Mouse (Mus musculus) heart, postnatal 36 days (tissue): Measurements from ENCODE around the gene Bend6. TPM values are rescaled to one million over a fixed set of nuclear protein-coding genes. Genes with fewer than 3 reads are reported as not detected.
"Not testable (repeated sequence)": the region's sequence is repeated elsewhere in the genome, so short reads cannot be mapped to it uniquely, and the experiment has no call there.

Experiments
- DNase-seq, 2 experiments: peaks; one replicate each; pipeline ENCODE4 v3.0.0; 2021 to 2022
- intact Hi-C: fragments of 180-260 bp; cut with DNase I; formaldehyde crosslinking; loops from one replicate; pipeline ENCODE4 v1.15.1; 2025
- total RNA-seq, 2 experiments: library from RNA; stranded (reverse); gene quantifications; 2 replicates each; pipeline ENCODE4 v1.2.3; 2021

Bend6 gene
- total RNA-seq, 2 experiments from 2014 or later: 2.1 to 2.2 TPM

DNA sequence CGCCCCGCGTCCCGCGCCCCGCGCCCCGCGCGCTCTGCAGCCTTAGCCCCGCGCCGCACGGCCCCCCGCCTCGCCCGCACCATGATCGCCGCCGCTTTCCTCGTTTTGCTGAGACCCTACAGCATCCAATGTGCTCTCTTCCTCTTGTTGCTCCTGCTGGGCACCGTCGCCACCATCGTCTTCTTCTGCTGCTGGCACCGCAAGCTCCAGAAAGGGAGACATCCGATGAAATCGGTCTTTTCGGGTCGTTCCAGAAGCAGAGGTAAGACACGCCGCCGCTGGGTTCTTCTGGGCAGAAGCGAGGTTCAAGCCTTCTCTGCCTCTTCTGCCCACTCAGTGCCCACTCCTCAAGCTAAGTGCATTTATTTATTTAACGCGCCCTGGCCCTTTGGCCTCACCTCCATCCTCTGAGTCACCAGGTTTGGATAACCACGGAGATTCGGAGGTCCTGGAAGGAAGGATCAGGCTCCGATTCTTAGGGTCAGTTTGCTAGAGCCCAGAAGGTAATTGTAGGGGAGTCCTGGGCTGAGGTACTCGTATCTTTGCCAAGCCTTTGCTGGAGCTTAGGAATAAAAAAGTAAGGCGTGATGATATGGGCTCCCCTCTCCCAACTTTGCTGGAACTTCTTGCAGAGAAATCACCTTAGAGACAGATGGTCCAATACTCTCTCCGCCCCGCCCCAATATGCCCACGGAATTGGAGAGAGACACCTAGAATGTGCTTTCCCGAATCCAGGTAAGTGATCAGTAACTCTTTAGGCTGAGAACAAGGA lies 761 bp upstream of the Bend6 start, which contains the start of gene Dst:
Dst (plus strand) TSS at position 35 of the 772 bp plus-strand sequence.
- no peak for DNase-seq
- intact Hi-C loops: loop anchor here (5.0 to 10.0 kb wide), 2 partner anchors 39 to 234 kb away; no protein-coding TSS in a partner anchor

DNA sequence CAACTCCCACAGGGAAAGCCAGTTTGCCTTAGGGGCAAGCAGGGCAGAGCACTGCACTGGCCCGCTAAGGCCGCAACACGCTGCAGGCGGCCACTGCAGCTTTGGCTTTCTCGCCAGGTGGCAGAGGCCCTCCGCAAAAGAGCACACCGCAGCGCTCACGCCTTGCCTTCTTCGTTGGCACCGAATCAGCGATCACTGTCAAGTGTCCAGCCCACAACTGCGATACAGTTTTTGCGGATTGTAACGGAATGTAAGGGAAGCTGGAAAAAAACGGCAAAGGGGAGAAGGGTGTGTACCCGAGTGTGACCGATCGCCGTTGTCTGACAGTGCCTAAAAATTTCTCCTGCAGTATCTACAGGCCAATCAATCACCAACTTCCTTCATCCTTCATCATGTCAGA lies 689 bp downstream of the Bend6 start:
- intact Hi-C loops: loop anchor here (2.0 to 10.0 kb wide), 3 partner anchors 14 to 232 kb away; no protein-coding TSS in a partner anchor
- no peak for DNase-seq

GRCm38 (mm10) chr1:33906216-33906615 lies 1.4 kb downstream of the Bend6 start:
- intact Hi-C loops: loop anchor here (2.0 to 10.0 kb wide), 3 partner anchors 13 to 231 kb away; no protein-coding TSS in a partner anchor

DNA sequence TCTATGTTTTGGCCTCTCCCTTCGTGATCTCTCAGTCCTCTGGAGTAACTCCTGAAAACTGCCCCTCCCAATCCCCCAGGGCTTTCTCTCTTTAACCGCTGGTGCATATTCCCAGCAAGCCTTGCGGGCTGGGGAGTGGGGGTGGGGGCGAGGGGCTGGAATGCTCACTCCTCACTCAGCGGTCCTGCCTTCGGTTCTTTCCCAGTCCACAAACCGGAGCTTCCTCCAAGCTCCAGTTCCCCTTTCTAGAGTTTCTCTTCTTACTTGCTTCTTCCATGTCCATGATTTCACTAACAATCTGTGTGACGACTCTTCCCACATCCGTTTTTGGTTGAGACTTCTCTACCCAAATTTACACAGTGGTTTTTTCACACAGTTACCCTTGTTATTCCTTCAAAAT lies 4.0 kb downstream of the Bend6 start:
- peak in 1 of 2 experiments; percentile 23 for DNase-seq
- intact Hi-C loops: loop anchor here (10.0 kb wide), 1 partner anchor 229 kb away; no protein-coding TSS in a partner anchor

More at GRCm38 (mm10) chr1:33906216-33906615, 1.4 kb downstream of the Bend6 start:
- DNase-seq: no peak

DNA sequence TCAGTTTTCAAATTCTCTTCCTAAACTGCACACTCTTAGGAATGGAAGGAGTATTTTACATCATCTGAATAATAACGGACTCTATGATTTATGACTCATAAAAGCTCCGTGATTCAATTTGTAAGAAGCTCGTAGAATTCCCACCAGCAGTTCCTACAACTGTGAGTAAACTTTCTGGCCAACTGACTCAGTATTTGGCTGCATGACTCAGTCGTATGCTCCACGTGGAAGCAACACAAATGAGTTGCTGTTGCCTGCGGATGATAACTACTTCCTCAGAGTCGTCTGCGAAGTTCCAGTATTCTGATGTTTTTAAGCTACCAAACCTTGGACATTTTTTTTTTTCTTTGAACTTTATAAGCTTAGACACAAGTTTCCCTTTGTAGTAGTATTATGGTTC lies 7.4 kb downstream of the Bend6 start:
- intact Hi-C loops: loop anchor here (10.0 kb wide), 1 partner anchor 225 kb away; no protein-coding TSS in a partner anchor

GRCm38 (mm10) chr1:33898373-33898772 lies 9.2 kb downstream of the Bend6 start:
- intact Hi-C loops: loop anchor here (10.0 kb wide), 1 partner anchor 266 kb away; no protein-coding TSS in a partner anchor
- DNase-seq: no peak

More for the DNA sequence above, 7.4 kb downstream of the Bend6 start:
- DNase-seq: no peak

DNA sequence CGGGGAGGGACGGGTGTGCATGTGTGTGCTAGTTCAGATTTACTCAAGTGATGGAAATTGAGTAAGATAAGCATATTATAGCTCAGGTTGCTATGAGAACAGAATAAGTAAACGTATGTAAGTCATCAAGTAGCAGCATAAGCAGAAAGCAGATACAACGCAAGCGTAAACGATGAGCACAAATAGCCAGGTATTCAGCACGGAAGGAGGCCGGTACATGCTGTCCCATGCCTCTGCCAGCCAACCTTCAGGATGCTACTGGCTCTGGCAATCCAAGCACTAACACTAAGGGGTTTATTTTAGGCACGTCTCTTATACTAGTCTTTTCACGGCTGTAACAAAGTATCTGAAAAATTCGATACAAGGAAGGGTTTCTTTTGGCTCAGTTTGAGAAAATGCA lies 10.2 kb downstream of the Bend6 start:
- DNase-seq: no peak
- intact Hi-C loops: loop anchor here (10.0 kb wide), 1 partner anchor 267 kb away; no protein-coding TSS in a partner anchor

DNA sequence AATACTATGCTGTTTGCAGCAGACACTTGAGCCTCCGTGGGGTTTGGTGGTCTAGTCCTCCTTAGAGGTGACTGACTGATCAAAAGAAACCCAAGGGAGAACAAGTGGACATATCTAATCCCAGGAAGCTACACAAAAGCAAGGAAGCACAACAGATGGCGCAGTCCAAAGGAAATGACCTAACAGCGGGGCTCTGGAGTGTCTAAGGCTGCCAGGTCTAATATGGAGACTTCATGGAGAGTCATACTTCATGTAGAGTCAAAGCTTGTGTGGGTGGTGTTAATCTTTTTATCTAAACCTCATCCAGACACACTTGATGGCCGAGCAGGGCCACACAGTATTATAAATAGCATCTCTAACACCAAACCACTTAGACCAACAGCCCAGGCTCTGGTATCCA lies 10.9 kb downstream of the Bend6 start:
- DNase-seq: no peak
- intact Hi-C loops: loop anchor here (10.0 kb wide), 1 partner anchor 268 kb away; no protein-coding TSS in a partner anchor

DNA sequence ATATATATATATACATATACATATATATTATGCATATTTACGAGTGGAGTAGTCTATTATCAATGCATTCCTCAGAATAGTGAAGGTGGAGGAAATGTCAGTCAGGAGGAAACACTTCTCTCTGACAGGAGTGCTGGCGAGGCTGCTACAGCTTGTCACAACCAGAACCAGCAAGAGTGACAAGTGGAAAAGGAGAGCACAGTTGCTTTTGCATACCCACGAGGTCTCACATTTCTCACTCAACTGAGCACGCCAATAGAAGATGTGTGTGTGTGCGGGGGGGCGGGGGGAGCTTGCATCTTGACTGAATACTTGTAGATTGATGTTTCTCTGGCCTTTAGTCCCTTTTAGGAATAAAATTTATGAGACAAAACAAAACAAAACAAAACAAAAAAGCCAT lies 11.5 kb downstream of the Bend6 start:
- no peak for DNase-seq
- intact Hi-C loops: loop anchor here (10.0 kb wide), 1 partner anchor 269 kb away; no protein-coding TSS in a partner anchor

DNA sequence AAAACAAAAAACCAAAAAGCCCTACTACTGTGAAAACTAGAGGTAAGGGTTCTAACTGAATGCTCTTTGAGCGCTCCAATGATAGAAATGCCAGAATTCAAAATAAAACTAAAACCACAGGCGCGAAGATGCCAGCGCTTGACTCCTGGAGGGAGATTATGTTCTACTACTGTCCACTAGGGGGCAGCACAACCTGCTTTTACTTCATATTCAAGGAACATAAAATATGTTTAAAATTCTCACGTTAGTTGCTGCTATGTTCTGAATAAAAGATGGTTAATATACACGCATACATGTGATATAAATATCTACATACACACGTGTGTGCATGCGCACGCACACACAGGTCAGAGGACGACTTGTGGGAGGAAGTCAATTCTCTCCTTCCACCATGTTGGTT lies 14.8 kb downstream of the Bend6 start:
- intact Hi-C loops: loop anchor here (1.0 to 10.0 kb wide), 4 partner anchors 14 to 272 kb away; partner anchors contain the start of gene Bend6
- DNase-seq: peak; percentile 60 to 69

DNA sequence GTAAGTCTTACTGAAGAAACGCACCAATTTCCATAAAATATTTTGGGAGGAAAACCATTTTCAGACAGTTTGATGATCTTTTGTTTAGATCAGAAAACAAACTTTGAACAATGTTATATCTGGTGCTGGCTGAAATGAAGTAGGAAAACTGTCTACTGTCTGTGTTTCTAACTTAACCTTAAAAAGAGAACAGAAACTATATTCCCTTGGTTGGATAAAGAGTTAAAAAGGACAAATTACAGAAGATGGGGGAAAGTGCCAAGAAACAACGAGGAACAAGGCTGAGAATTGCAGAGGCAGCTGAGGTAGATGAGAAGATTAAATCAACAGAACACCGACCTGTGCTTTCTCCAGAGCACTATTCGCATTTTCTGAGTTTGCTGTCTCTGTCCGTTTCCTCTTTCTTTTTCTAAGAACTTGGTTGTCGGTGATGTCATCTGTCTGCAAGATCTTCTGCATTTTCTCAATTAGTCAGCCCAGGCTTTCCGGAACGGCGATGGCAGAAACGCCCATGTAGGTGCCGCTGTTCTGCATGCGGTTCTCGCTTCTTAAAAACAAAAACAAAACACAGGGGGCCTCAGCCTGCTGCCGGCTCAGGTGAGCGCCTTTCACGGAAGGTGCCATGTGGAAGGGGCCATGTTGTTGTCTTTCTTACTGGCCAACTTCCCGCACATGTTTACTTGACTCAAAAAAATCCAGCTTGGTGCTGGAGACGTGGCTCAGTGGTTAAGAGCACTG lies 24.3 kb downstream of the Bend6 start:
- DNase-seq: peak; percentile 28 to 55
- intact Hi-C loops: no loop called here

DNA sequence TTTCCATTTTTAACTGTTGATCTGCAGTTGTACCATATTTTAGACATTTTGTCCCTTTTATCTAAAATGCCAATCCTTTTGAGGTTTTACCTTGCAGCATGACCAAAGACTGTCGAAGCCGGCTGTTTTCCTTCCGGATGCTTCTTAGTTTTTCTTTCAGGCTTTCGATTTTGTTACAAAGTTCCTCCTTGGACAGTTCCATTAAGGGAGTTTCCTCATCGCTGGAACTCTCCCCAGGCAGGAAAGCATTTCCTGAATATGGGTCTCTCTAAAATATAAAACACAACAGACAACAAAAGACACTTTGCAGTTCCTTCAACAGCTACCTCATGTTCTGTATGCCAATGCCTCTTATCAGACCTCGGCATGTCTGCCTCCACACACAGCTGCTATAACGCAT lies 29.4 kb downstream of the Bend6 start:
- peak; percentile 12 to 18 for DNase-seq
- intact Hi-C loops: no loop called here

DNA sequence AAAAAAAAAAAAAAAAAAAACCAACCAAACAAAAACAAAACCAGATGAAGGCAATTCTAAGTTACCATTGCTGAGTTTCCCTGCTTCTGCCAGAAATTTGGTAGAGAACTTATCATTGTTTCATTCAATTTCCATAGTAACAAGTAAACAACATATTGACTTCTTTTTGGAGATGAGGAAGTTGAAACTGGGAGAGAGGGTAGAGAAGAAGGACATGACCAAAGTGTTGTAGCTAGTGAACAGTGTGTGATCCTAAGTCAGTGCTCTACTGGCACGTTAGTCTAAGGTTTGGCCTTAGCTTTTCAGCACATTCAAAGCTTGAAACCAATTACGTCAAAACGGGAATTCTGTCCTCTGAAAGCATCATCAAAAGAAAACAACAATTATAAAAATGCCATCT lies 31.2 kb downstream of the Bend6 start:
- intact Hi-C loops: no loop called here
- DNase-seq: no peak

GRCm38 (mm10) chr1:33875691-33876090 lies 31.9 kb downstream of the Bend6 start:
- intact Hi-C loops: no loop called here
- no peak for DNase-seq

GRCm38 (mm10) chr1:33873561-33873960 lies 34.1 kb downstream of the Bend6 start:
- intact Hi-C loops: no loop called here
- no peak for DNase-seq

DNA sequence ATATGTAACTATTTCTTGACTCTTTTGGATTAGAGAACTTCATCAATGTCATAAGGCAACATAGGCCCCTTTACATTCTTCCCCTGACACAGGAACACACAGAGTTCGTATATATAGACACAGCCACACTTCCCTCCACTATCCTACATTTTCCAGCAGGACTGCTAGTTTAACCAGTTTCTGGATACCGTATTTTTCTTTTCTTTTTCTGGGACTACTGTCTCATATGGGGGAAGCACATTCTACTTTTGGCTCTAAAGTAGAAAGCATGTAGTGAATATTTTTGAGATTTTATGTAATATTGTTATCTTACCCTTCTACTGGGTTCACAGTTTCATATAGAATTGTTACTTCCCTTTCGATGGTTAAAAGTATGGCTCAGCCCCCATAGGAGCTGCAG lies 38.2 kb downstream of the Bend6 start:
- no peak for DNase-seq
- intact Hi-C loops: no loop called here

DNA sequence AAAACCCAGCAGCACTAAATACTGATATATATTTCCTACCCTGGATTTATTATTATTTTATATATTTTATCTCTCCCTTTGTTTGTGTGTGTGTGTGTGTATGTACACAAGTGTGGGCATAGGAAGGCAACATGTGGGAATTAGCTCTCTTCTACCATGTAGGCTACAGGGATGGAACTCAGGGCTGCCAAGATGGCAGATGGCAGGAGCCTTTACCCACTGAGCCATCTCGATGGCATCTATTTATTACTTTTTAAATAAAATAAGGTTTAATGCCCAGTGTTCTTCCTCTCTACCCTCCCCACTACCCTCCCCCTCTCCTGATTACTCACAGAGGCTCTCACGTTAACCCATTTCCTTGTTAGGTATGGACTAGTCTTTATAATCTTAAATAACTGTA lies 38.6 kb downstream of the Bend6 start:
- intact Hi-C loops: no loop called here
- DNase-seq: no peak

- no peak for DNase-seq
- intact Hi-C loops: no loop called here
Measured at GRCm38 (mm10) chr1:33846807-33847206, 60.8 kb downstream of the Bend6 start.

DNA sequence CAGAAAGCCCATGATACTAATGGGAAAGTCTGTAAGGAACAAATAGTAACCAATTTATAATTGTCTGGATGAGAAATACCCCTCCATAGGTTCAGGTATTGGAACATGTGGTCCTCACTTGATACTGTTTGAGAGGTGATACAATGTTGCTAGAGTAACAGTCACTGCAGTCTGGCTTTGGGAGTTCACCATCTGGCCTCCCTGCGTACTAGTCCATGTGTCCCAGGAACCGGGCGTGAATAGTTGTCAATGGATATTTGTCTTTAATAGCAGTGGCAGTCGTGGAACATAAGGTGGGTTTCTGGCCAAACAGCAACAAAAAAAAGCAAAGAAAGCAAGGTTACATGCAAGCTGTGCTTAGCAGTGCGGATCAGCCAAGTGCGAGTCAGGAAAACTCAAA lies 63.8 kb downstream of the Bend6 start:
- intact Hi-C loops: no loop called here
- no peak for DNase-seq

DNA sequence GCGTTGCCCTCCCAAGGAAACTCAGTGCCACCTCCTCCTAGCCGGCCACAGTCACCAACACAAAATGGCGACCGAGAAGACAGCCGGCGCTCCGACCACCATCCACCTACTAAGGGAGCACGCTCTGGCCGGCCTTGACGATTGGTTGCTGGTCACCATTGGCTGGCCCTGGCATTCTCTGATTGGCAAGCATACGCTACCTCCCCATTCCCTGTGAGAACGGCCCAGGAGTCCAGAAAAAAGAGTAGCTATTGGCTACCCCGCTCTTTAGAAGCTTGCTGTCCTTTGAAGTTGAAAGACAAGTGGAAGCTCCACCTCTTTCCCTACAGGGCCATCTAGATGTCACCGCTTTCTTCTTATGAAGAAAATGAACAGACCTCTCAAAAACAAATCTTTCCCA lies 68.7 kb downstream of the Bend6 start:
- DNase-seq, intact Hi-C loops: not testable (repeated sequence)

GRCm38 (mm10) chr1:33830586-33830985 lies 77.0 kb downstream of the Bend6 start:
- intact Hi-C loops: no loop called here
- DNase-seq: no peak
